Mouse (Mus musculus) stomach, embryonic 16.5 days (tissue): ENCODE data around the gene Gm10188. TPM values are rescaled to one million over a fixed set of nuclear protein-coding genes. Genes with fewer than 3 reads are reported as not detected.

Source experiments
- ATAC-seq: fragments of 200-750 bp; cut with Nextera tagmentation; 2 replicates; pipeline ENCODE4 v1.8.0; 2017; ENCODE audit warnings: moderate number of reproducible peaks, moderate TSS enrichment; ENCODE audit not compliant: insufficient read depth, low FRiP score
- H3K27ac ChIP-seq: fragments of 300-500 bp; sonication (generic); 2 replicates; pipeline ENCODE4 v1.5.1; 2014; ENCODE audit warnings: low read length
- H3K27me3 ChIP-seq: fragments of 300-500 bp; sonication (generic); 2 replicates; pipeline ENCODE4 v1.6.1; 2014; ENCODE audit warnings: low read length, control low read depth, mixed read lengths; ENCODE audit not compliant: control insufficient read depth, insufficient read depth
- H3K36me3 ChIP-seq: fragments of 300-500 bp; sonication (generic); 2 replicates; pipeline ENCODE4 v1.6.1; 2014; ENCODE audit warnings: low read length; ENCODE audit not compliant: control insufficient read depth, insufficient read depth
- H3K4me1 ChIP-seq: fragments of 300-500 bp; sonication (generic); 2 replicates; pipeline ENCODE4 v1.6.1; 2014; ENCODE audit warnings: low read length, control low read depth, mixed read lengths; ENCODE audit not compliant: control insufficient read depth, insufficient read depth
- H3K4me2 ChIP-seq: fragments of 300-500 bp; sonication (generic); 2 replicates; pipeline ENCODE4 v1.6.1; 2014; ENCODE audit warnings: low read depth, low read length, mixed read lengths
- H3K4me3 ChIP-seq: fragments of 300-500 bp; sonication (generic); replicated peaks from 2 replicates; pipeline ENCODE4 v1.5.1; 2014; ENCODE audit warnings: mild to moderate bottlenecking, low read length
- H3K9ac ChIP-seq: fragments of 300-500 bp; sonication (generic); 2 replicates; pipeline ENCODE4 v1.6.1; 2014; ENCODE audit warnings: low read length
- H3K9me3 ChIP-seq: fragments of 300-500 bp; sonication (generic); replicated peaks from 2 replicates; pipeline ENCODE4 v1.6.1; 2016; ENCODE audit warnings: low read length, control low read depth; ENCODE audit not compliant: control insufficient read depth
- WGBS: fragments of 180-500 bp; shearing (Covaris S2); extraction: QIAGEN DNeasy Blood & Tissue Kit; methylation state at CpG from one replicate; pipeline ENCODE4 v1.1.7; 2014; 5-methylcytosine and 5-hydroxymethylcytosine counted together
- polyA plus RNA-seq: library from polyadenylated mRNA; unstranded; fragments of >200 nt; fragmentation: Nextera tagmentation; extraction: Ambion mirVana; gene quantifications from 2 replicates; pipeline ENCODE4 v1.2.1, GENCODE M21; 2015

Gene Gm10188
- polyA plus RNA-seq, 1 experiment from 2014 or later: not detected

DNA sequence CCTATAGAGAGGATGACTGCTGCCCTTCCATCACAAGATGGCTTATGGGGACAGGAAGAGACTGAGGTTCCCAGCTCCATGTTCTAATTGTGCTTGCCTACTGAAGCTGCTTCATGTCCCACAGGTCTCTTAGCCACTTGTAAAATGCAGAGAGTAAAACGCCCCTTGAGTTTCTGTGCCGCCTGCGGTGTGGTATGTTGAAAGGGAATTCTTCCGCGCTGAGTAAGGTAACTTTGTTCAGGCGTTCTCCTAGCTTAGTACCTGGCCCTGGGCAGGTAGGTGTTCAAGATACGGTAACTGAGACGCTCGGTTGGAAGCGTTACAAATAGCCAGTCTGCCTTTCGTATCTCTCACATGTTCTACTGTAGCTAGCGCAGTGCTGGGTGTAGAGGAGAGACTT is 17.9 kb downstream of the Gm10188 start:
- WGBS: 39% methylated on average over 12 of the region's 12 CpGs
- peak overlapping the region; percentile 46 for H3K4me2 ChIP-seq
- H3K9ac ChIP-seq: 0 out of 2 replicates have a peak overlapping the region, but pooled peaks have one; percentile 28
- no peak for ATAC-seq
- no peaks in the 10 kb centered on the region for H3K36me3 ChIP-seq
- H3K27me3 ChIP-seq: peaks cover 6% of the 10 kb centered on the region; the same call in 1 of the 2 replicates
- no peaks in the 10 kb centered on the region for H3K9me3 ChIP-seq
- 0 out of 2 replicates have a peak, but pooled peaks cover 6% of the 10 kb centered on the region for H3K4me1 ChIP-seq
- H3K4me3 ChIP-seq: peak overlapping the region; percentile 33; the same call in 1 of the 2 replicates
- no peak overlapping the region for H3K27ac ChIP-seq

DNA sequence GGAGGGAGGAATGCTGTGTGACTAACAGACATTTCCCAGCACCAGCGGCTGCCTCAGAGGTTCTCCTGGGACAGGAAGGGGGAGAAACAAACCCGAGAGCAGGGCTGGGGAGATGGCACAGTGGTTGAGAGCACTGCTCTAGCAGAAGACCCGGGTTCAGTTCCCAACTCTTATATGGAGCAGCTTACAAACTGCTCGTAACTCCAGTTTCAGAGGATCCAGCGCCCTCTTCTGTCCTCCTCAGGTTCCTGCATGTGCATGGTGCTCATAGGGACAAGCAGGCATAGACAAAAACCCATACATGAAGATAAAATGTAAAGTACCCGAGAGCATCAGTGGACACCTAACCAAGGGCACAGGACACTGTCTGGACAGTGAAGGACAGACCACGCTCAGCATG is 18.6 kb downstream of the Gm10188 start:
- no peak overlapping the region for H3K4me3 ChIP-seq
- no peak overlapping the region for H3K9ac ChIP-seq
- H3K4me2 ChIP-seq: no peak overlapping the region
- no peak for ATAC-seq
- WGBS: 19% methylated on average over 7 of the region's 7 CpGs
- 0 out of 2 replicates have a peak, but pooled peaks cover 6% of the 10 kb centered on the region for H3K4me1 ChIP-seq
- no peaks in the 10 kb centered on the region for H3K36me3 ChIP-seq
- H3K27me3 ChIP-seq: peaks cover 6% of the 10 kb centered on the region; the same call in 1 of the 2 replicates
- no peaks in the 10 kb centered on the region for H3K9me3 ChIP-seq
- H3K27ac ChIP-seq: no peak overlapping the region

DNA sequence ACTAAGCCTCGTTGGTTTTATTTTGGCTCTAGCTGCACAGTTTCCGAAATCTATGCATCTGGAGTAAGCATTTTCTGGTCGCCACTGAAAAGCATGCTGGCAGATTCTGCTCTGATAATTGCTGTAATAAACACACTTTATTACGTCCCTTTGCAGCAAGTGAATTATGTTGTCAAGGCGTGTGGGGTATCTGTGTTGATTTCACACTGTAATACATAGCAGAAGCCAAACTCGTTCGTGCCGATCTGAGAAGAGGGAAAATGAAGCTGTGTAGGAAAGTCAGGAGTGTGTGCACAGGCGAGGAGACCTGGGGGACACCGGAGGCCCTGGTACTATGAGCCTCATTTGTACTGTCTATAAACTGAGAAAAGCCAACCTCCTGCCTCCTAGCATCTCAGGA is 20.2 kb downstream of the Gm10188 start:
- no peak for ATAC-seq
- 74% methylated on average over 10 of the region's 10 CpGs for WGBS
- Histone ChIP-seq H3K36me3 (no peaks in the 10 kb centered on the region), H3K4me2 (no peak overlapping the region), H3K4me3 (no peak overlapping the region), H3K9me3 (no peaks in the 10 kb centered on the region), H3K27ac (no peak overlapping the region), H3K27me3 (peaks cover 6% of the 10 kb centered on the region; the same call in 1 of the 2 replicates), H3K9ac (no peak overlapping the region), H3K4me1 (0 out of 2 replicates have a peak, but pooled peaks cover 6% of the 10 kb centered on the region)

DNA sequence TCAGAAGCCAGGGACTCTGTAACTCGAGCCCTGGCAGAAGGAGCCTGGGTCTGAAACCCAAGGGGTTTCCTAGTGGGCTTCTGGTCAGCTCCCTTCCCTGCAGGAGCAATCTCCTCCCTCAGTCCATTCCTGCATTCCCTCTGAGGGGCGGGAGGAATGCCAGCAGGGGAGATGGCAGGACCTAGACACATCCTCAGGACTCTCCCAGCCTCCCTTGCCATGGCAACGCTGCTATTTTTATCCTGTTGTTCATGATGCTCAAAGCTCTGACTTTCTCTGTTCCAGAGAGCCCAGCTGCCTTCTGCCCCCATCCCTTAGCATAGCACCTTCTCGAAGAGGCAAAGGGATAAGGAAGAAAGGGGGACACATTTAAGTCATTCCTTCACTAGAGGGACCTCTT is 21.4 kb downstream of the Gm10188 start:
- H3K27me3 ChIP-seq: peaks cover 6% of the 10 kb centered on the region; the same call in 1 of the 2 replicates
- 19% methylated on average over 4 of the region's 4 CpGs for WGBS
- H3K27ac ChIP-seq: no peak overlapping the region
- no peak for ATAC-seq
- H3K36me3 ChIP-seq: no peaks in the 10 kb centered on the region
- no peak overlapping the region for H3K4me3 ChIP-seq
- H3K4me2 ChIP-seq: no peak overlapping the region
- 0 out of 2 replicates have a peak, but pooled peaks cover 6% of the 10 kb centered on the region for H3K4me1 ChIP-seq
- H3K9me3 ChIP-seq: no peaks in the 10 kb centered on the region
- H3K9ac ChIP-seq: no peak overlapping the region

DNA sequence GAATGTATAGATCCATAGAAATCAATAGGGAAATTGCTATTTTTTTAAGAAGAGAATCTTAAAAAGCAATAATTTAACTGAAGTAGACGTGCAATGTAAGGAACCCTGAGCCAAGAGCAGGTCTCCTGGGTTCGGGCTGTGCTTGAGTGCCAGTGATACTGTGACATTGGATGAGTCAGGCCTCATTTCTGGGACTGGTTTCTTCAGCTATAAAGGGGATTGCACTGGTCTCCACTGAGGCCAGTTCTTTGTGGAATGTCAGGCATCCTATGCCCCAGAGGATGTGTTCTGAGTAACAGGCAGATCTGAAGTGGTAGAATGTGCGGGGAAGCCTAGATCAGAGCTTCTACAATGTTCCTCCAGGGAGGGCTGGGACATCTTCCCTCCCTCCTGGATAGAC is 22.7 kb downstream of the Gm10188 start:
- H3K36me3 ChIP-seq: no peaks in the 10 kb centered on the region
- H3K4me3 ChIP-seq: no peak overlapping the region
- no peak overlapping the region for H3K9ac ChIP-seq
- H3K27me3 ChIP-seq: peaks cover 3% of the 10 kb centered on the region; the same call in 1 of the 2 replicates
- whole genome bisulfite sequencing: 81% methylated on average over 3 of the region's 3 CpGs
- 0 out of 2 replicates have a peak, but pooled peaks cover 3% of the 10 kb centered on the region for H3K4me1 ChIP-seq
- ATAC-seq: no peak
- no peak overlapping the region for H3K27ac ChIP-seq
- H3K4me2 ChIP-seq: no peak overlapping the region
- H3K9me3 ChIP-seq: no peaks in the 10 kb centered on the region

DNA sequence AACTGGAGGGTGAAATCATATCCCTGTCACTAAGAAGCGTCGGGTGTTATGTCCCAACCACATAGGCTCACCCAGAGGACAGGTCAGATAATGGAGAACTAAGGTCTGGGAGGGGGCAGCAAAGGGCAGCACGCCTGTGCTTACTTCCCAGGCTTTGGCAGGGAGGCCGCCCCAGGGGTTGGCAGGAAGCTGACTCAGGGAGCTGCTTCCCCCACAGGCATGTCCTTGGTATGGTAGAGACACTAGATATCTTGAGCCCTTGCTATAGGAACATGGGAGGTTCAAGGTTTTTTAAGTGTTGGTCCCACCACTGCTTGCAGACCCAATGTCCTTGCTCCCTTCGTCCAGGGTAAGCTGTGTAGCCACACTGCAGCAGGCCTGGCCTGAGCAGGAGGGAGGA is 23.6 kb downstream of the Gm10188 start:
- 54% methylated on average over 5 of the region's 5 CpGs for WGBS

DNA sequence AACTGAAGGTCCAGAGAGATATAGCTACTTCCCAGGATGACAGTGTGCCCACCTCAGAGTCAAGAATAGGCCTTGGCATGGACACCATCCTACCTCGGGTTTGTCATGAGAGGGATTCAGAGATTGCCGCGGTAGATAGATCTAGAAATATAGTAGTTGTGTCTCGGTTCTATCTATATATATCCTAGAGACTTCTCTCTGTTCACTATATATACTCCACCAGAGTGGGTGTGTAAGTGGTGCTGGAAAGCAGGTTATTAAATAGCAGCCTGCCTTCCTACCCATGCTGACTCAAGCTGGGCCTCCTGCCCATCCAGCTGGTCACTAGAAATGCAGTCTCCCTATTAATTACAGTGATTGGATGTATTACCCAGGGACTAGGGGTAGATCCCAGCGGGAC is 26.8 kb downstream of the Gm10188 start:
- 90% methylated on average over 5 of the region's 5 CpGs for WGBS
- no peaks in the 10 kb centered on the region for H3K36me3 ChIP-seq
- no peak overlapping the region for H3K4me3 ChIP-seq
- ATAC-seq: no peak
- H3K9me3 ChIP-seq: no peaks in the 10 kb centered on the region
- H3K27ac ChIP-seq: no peak overlapping the region
- H3K4me1 ChIP-seq: peaks cover 3% of the 10 kb centered on the region; the same call in 1 of the 2 replicates
- H3K4me2 ChIP-seq: no peak overlapping the region
- H3K27me3 ChIP-seq: 0 out of 2 replicates have a peak, but pooled peaks cover 5% of the 10 kb centered on the region
- no peak overlapping the region for H3K9ac ChIP-seq

More for the DNA sequence above, 23.6 kb downstream of the Gm10188 start:
- Histone ChIP-seq H3K4me2 (no peak overlapping the region), H3K27me3 (peaks cover 3% of the 10 kb centered on the region; the same call in 1 of the 2 replicates), H3K36me3 (no peaks in the 10 kb centered on the region), H3K4me1 (no peaks in the 10 kb centered on the region), H3K9ac (no peak overlapping the region), H3K27ac (no peak overlapping the region), H3K4me3 (no peak overlapping the region), H3K9me3 (no peaks in the 10 kb centered on the region)
- no peak for ATAC-seq

DNA sequence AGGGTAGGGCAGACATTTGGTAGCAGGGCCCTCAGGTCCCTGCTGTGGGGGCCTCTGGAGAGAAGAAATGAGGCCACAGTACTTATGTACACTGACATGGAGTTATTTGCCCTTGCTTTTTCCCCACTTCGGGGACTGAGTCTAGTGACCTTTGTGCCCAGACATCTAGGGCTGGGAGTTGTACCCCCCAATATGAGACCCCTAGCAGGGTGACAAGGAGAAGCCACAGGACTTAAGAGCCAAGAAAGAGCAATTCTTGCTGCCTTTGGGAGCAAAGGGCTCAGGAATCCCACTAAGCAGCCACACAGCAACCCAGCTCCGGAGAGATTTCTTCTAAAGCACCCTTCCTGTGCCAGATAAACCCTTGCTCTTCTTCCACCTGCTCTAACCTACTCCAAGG is 27.6 kb downstream of the Gm10188 start:
- H3K27ac ChIP-seq: no peak overlapping the region
- H3K9ac ChIP-seq: no peak overlapping the region
- H3K9me3 ChIP-seq: no peaks in the 10 kb centered on the region
- no peak overlapping the region for H3K4me2 ChIP-seq
- 0 out of 2 replicates have a peak, but pooled peaks cover 5% of the 10 kb centered on the region for H3K27me3 ChIP-seq
- peaks cover 3% of the 10 kb centered on the region; the same call in 1 of the 2 replicates for H3K4me1 ChIP-seq
- WGBS: 44% methylated on average over 2 of the region's 2 CpGs
- no peak overlapping the region for H3K4me3 ChIP-seq
- no peaks in the 10 kb centered on the region for H3K36me3 ChIP-seq
- no peak for ATAC-seq

DNA sequence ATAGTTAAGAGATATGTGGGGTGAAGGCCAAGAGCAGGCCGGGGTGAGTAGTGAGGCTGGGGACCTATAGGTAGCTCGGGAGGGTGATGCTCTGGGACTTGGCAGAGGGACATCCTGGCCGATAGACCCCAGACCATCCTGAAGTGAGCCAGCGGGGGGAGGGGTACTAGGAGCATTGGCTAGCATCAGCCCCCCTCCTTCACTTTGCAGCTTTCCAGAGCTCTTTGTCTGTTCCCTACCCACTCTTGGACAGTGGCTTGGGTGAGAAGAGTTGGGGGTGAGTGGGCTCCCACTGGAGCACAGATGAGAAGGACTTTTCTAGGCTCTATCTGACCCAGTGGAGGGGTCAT is 28.1 kb downstream of the Gm10188 start:
- peak overlapping the region; percentile 32; the same call in 1 of the 2 replicates for H3K27ac ChIP-seq
- H3K36me3 ChIP-seq: no peaks in the 10 kb centered on the region
- H3K4me2 ChIP-seq: no peak overlapping the region
- no peak overlapping the region for H3K4me3 ChIP-seq
- H3K27me3 ChIP-seq: 0 out of 2 replicates have a peak, but pooled peaks cover 5% of the 10 kb centered on the region
- H3K4me1 ChIP-seq: peaks cover 6% of the 10 kb centered on the region; the same call in 1 of the 2 replicates
- ATAC-seq: no peak
- no peaks in the 10 kb centered on the region for H3K9me3 ChIP-seq
- H3K9ac ChIP-seq: 0 out of 2 replicates have a peak overlapping the region, but pooled peaks have one; percentile 10
- WGBS: 42% methylated on average over 4 of the region's 4 CpGs
